Mouse (Mus musculus): ENCODE data around the gene Efna2. TPM values are rescaled to one million over a fixed set of nuclear protein-coding genes. Genes with fewer than 3 reads are reported as not detected.
A peak's percentile ranks its signal among the peaks of the same experiment; 100 is the strongest.

Efna2 gene
- polyA plus RNA-seq, 1 experiment from 2014 or later, result 47.9 TPM

- H3K9ac ChIP-seq, result peak overlapping the region; percentile 100
- H3K4me2 ChIP-seq (replicated peaks), result peak overlapping the region; percentile 91
- ATAC-seq (ENCODE audit: low FRiP score, low read depth), result no peak
- peak overlapping the region; percentile 99 for H3K4me3 ChIP-seq
- under 1% methylated on average over 25 of the region's 26 CpGs for WGBS
- H3K27me3 ChIP-seq (replicated peaks), result no peaks in the 10 kb centered on the region
- peaks cover 55% of the 10 kb centered on the region for H3K36me3 ChIP-seq
- H3K4me1 ChIP-seq, result peaks cover 57% of the 10 kb centered on the region
- peak overlapping the region; percentile 99 for H3K27ac ChIP-seq
- H3K9me3 ChIP-seq, result no peaks in the 10 kb centered on the region
Measured at GRCm38 (mm10) chr10:80151211-80152034, 27.9 kb upstream of the Efna2 start.

DNA sequence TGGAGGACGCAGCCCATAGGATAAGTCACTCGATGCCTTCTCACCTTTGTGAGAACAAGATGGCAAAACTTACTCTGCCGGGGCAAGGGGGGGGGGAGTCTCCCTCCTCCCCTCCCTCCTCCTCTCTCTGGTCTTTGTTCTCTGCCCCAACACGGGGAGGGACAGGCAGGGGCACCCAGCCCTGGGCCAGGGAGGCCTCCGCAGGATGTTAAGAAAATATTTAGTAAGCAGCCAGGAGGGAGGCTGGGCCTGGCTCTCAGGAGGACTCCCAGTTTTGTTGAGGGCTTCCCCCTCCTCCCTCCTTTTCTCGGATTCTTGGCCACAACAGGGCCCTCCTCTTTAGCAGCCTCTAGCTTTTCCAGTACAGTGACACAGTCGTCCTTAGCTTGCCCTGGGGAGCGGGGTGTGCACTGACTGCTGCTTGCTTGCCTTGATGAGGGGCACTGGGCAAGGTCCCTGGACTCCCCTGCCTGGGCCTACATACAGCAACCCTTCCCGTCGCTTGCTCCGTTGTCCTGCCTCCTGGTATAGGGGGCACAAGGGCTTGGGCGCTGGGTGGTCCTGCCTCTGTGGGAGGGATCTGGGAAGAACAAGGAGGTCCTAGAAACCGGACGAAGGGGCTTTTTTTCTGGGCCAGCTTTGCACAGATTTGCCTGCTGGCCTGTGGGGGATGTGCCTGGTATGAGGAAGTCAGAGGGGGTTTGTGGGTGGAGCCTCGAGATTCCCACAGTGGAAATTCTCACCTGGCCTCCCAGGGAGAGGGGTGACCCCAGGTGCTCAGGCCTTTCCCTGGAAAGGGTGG lies 27.0 kb upstream of the Efna2 start:
- H3K9ac ChIP-seq, result peak overlapping the region; percentile 100
- peaks cover 63% of the 10 kb centered on the region for H3K4me1 ChIP-seq
- H3K4me2 ChIP-seq (replicated peaks), result peak overlapping the region; percentile 91
- H3K27me3 ChIP-seq (replicated peaks), result no peaks in the 10 kb centered on the region
- ATAC-seq (ENCODE audit: low FRiP score, low read depth), result no peak
- peak overlapping the region; percentile 99 for H3K4me3 ChIP-seq
- H3K9me3 ChIP-seq, result no peaks in the 10 kb centered on the region
- H3K27ac ChIP-seq, result peak overlapping the region; percentile 99
- WGBS, result 13% methylated on average over 15 of the region's 15 CpGs
- peaks cover 61% of the 10 kb centered on the region for H3K36me3 ChIP-seq

- peaks cover 66% of the 10 kb centered on the region for H3K36me3 ChIP-seq
- H3K9me3 ChIP-seq, result no peaks in the 10 kb centered on the region
- ATAC-seq (ENCODE audit: low FRiP score, low read depth), result no peak
- H3K4me1 ChIP-seq, result peaks cover 63% of the 10 kb centered on the region
- H3K4me3 ChIP-seq, result peak overlapping the region; percentile 99
- H3K9ac ChIP-seq, result peak overlapping the region; percentile 100
- whole genome bisulfite sequencing, result 50% methylated on average over 3 of the region's 3 CpGs
- peak overlapping the region; percentile 99; the same call in 1 of the 2 replicates for H3K27ac ChIP-seq
- peak overlapping the region; percentile 91 for H3K4me2 ChIP-seq (replicated peaks)
- H3K27me3 ChIP-seq (replicated peaks), result no peaks in the 10 kb centered on the region
Measured at GRCm38 (mm10) chr10:80152873-80153260, 26.4 kb upstream of the Efna2 start.

DNA sequence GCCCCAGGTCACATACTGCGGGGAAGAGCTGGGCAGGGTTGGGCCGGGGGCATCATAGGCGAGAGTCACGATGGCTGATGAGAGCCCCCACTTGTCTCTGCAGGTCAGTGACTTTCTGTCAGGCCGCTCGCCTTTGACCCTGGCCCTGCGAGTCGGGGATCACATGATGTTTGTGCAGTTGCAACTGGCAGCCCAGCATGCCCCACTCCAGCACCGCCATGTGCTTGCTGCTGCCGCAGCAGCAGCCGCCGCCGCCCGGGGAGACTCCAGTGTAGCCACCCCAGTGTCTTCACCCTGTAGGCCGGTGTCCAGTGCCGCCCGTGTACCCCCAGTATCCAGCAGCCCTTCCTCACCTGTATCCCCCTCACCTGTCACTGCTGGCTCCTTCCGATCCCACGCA lies 25.6 kb upstream of the Efna2 start:
- H3K27ac ChIP-seq, result peak overlapping the region; percentile 51; the same call in 1 of the 2 replicates
- peaks cover 66% of the 10 kb centered on the region for H3K36me3 ChIP-seq
- H3K4me1 ChIP-seq, result peaks cover 69% of the 10 kb centered on the region
- no peaks in the 10 kb centered on the region for H3K27me3 ChIP-seq (replicated peaks)
- WGBS, result 87% methylated on average over 19 of the region's 19 CpGs
- H3K4me2 ChIP-seq (replicated peaks), result peak overlapping the region; percentile 91
- peak overlapping the region; percentile 100 for H3K9ac ChIP-seq
- no peaks in the 10 kb centered on the region for H3K9me3 ChIP-seq
- ATAC-seq (ENCODE audit: low FRiP score, low read depth), result no peak
- H3K4me3 ChIP-seq, result peak overlapping the region; percentile 99; the same call in 1 of the 2 replicates

GRCm38 (mm10) chr10:80154384-80154783 lies 24.9 kb upstream of the Efna2 start:
- H3K9me3 ChIP-seq, result no peaks in the 10 kb centered on the region
- H3K27me3 ChIP-seq (replicated peaks), result no peaks in the 10 kb centered on the region
- no peak for ATAC-seq (ENCODE audit: low FRiP score, low read depth)
- 88% methylated on average over 7 of the region's 7 CpGs for WGBS
- H3K9ac ChIP-seq, result no peak overlapping the region; the same call in 1 of the 2 replicates
- H3K4me1 ChIP-seq, result peaks cover 76% of the 10 kb centered on the region
- peaks cover 66% of the 10 kb centered on the region for H3K36me3 ChIP-seq
- H3K4me3 ChIP-seq, result no peak overlapping the region
- no peak overlapping the region for H3K27ac ChIP-seq
- peak overlapping the region; percentile 91; the same call in 1 of the 2 replicates for H3K4me2 ChIP-seq (replicated peaks)

DNA sequence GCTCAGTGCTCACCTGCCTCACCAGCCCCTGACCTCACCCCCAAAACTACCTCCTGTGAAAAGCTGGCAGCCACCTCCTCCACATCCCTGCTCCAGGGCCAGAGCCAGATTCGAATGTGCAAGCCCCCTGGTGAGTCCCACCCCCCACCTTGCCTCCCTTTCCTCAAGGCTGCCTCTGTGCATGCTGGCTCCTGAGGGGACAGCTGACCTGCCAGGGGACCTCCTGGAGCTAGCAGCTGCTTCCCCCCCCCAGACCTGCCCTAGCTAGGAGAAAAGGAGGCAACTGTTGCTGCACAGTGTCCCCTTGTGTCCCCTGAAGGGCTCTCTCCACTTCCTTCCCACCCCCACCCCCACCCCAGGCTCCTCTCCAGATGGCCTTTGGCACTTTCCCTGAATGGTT lies 24.0 kb upstream of the Efna2 start:
- Histone ChIP-seq H3K36me3 (peaks cover 66% of the 10 kb centered on the region), H3K9ac (0 out of 2 replicates have a peak overlapping the region, but pooled peaks have one; percentile 3), H3K27me3 (replicated peaks) (no peaks in the 10 kb centered on the region)

GRCm38 (mm10) chr10:80156002-80156751 lies 23.1 kb upstream of the Efna2 start:
- Histone ChIP-seq H3K27ac (no peak overlapping the region), H3K4me1 (peaks cover 90% of the 10 kb centered on the region), H3K27me3 (replicated peaks) (no peaks in the 10 kb centered on the region), H3K4me2 (replicated peaks) (peak overlapping the region; percentile 22; the same call in 1 of the 2 replicates), H3K9ac (peak overlapping the region; percentile 19; the same call in 1 of the 2 replicates), H3K9me3 (no peaks in the 10 kb centered on the region), H3K4me3 (no peak overlapping the region), H3K36me3 (peaks cover 66% of the 10 kb centered on the region)
- ATAC-seq (ENCODE audit: low FRiP score, low read depth), result no peak
- WGBS, result 88% methylated on average over 29 of the region's 29 CpGs

More for the DNA sequence above, 24.0 kb upstream of the Efna2 start:
- 60% methylated on average over 1 of the region's 1 CpGs for WGBS
- Histone ChIP-seq H3K4me2 (replicated peaks) (peak overlapping the region; percentile 31), H3K4me3 (no peak overlapping the region), H3K27ac (no peak overlapping the region), H3K4me1 (peaks cover 81% of the 10 kb centered on the region), H3K9me3 (no peaks in the 10 kb centered on the region)
- ATAC-seq (ENCODE audit: low FRiP score, low read depth), result no peak

- 0 out of 2 replicates have a peak overlapping the region, but pooled peaks have one; percentile 57 for H3K27ac ChIP-seq
- H3K4me1 ChIP-seq, result peaks cover 95% of the 10 kb centered on the region
- peak overlapping the region; percentile 19 for H3K9ac ChIP-seq
- ATAC-seq (ENCODE audit: low FRiP score, low read depth), result no peak
- H3K4me3 ChIP-seq, result 0 out of 2 replicates have a peak overlapping the region, but pooled peaks have one; percentile 7
- H3K36me3 ChIP-seq, result peaks cover 61% of the 10 kb centered on the region
- no peaks in the 10 kb centered on the region for H3K27me3 ChIP-seq (replicated peaks)
- H3K4me2 ChIP-seq (replicated peaks), result peak overlapping the region; percentile 22
- 74% methylated on average over 7 of the region's 7 CpGs for WGBS
- no peaks in the 10 kb centered on the region for H3K9me3 ChIP-seq
Measured at GRCm38 (mm10) chr10:80156752-80157053, 22.6 kb upstream of the Efna2 start.

DNA sequence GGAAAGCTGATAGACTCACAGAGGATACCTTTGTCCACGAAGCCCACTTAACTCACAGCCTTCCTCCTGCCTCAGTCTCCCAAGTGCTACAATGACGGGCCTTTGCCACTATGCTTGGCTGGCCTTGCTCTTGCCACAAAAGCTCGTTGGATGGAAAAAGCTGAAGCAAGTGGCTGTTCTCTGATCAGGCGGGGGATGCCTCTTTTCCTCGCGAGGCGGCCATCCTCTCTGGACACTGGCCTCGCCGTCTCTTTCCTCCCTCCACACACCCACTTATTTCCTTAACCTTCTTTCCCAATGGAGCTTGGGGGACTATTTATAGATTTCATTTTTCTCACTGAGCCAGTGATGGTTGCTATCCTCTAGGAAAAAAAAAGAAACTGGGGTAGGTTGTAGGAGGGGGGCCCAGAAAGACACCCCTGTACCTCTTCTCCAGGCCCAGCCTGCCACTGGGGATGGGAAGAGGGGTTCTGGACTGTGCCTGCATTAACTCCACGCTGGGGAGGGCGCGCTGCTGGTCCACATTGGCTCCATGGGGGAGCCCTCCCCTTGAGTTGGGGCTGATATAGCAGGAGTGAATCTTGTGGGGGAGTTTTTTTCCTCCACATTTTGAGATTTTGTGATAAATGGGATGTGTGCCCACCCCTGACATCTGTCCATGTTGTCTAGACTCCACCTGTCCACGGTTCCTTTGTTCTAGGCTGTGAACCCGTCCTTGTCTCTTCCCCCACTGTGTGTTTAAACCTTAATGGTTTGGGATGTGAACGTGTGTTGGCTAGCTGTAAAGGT lies 21.9 kb upstream of the Efna2 start:
- WGBS, result 62% methylated on average over 15 of the region's 15 CpGs
- H3K9ac ChIP-seq, result peak overlapping the region; percentile 19
- peak overlapping the region; percentile 22 for H3K4me2 ChIP-seq (replicated peaks)
- no peaks in the 10 kb centered on the region for H3K9me3 ChIP-seq
- peaks cover 55% of the 10 kb centered on the region for H3K36me3 ChIP-seq
- peak overlapping the region; percentile 7; the same call in 1 of the 2 replicates for H3K4me3 ChIP-seq
- peaks cover 90% of the 10 kb centered on the region for H3K4me1 ChIP-seq
- H3K27ac ChIP-seq, result peak overlapping the region; percentile 57; the same call in 1 of the 2 replicates
- H3K27me3 ChIP-seq (replicated peaks), result no peaks in the 10 kb centered on the region
- no peak for ATAC-seq (ENCODE audit: low FRiP score, low read depth)

DNA sequence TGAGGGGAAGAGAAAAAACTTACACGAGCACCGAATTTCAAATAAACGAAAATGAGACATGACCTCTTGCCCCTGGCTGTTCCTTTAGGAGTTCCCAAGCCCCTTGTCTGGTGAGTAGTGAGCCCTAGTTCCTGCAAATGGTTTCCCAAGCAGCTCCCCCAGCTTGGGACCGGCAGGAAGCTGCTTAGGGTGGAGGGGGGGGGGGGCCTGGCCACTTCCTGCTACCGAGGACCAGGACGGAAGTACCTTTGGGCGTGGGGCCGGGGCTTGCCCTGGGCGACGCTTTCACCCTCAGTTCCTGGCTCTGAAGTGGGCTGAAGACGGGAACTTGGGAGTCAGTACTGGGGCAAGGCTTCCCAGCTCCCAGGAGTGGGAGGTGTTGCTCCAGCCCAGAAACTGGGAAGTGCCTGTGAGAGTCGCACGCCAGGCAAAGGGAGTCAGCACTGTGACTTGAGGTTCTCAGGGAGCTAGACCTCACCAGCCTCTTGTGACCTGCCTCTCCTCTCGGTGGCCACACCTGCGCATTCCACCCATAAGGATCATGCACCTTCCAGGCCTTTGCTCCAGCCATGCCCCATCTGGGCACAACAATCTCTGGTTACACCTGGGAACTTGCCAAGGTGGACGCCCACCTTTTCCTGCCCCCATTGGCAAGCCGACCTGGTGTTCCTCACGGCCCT lies 20.8 kb upstream of the Efna2 start:
- peak overlapping the region; percentile 7; the same call in 1 of the 2 replicates for H3K4me3 ChIP-seq
- H3K27me3 ChIP-seq (replicated peaks), result 0 out of 2 replicates have a peak, but pooled peaks cover 5% of the 10 kb centered on the region
- H3K9ac ChIP-seq, result 0 out of 2 replicates have a peak overlapping the region, but pooled peaks have one; percentile 35
- no peaks in the 10 kb centered on the region for H3K9me3 ChIP-seq
- H3K4me2 ChIP-seq (replicated peaks), result peak overlapping the region; percentile 70
- H3K36me3 ChIP-seq, result peaks cover 44% of the 10 kb centered on the region
- ATAC-seq (ENCODE audit: low FRiP score, low read depth), result no peak
- 12% methylated on average over 18 of the region's 18 CpGs for WGBS
- peaks cover 79% of the 10 kb centered on the region for H3K4me1 ChIP-seq
- H3K27ac ChIP-seq, result peak overlapping the region; percentile 83
